Mouse (Mus musculus): Measurements from ENCODE around the gene Dync1i1. TPM values are rescaled to one million over a fixed set of nuclear protein-coding genes. Genes with fewer than 3 reads are reported as not detected.

The Dync1i1 gene
- polyA plus RNA-seq, 1 experiment from 2014 or later = not detected

GRCm38 (mm10) chr6:5802840-5803491 is 77.5 kb downstream of the Dync1i1 start:
- no peak overlapping the region for H3K4me3 ChIP-seq (ENCODE audit: inconsistent target)
- H3K36me3 ChIP-seq (ENCODE audit: inconsistent target) = no peaks in the 10 kb centered on the region
- no peak overlapping the region for H3K27ac ChIP-seq
- H3K79me2 ChIP-seq (ENCODE audit: inconsistent target) = no peaks in the 10 kb centered on the region
- WGBS (ENCODE audit: missing documents) = 83% methylated on average over 11 of the region's 11 CpGs

DNA sequence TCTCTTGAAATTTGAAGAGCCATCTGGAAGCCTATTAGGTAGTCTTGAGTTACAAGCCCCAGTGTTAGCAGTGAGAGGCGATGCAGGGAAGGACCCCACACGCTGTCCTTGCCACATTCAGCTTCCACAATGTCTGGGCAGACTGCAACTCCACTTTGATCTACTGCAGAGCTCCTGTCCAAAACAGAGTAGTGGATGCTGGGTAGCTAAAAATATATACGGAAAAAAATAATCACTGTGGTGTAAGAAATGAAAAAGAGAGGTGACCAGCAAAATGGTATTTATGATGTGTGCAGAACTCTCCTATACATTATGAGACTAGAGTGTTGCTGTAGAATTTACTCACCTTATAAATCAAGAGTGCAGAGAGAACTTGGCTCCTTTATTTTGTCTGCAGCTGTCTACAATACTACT is 82.6 kb downstream of the Dync1i1 start:
- Histone ChIP-seq H3K36me3 (ENCODE audit: inconsistent target) (no peaks in the 10 kb centered on the region), H3K27ac (no peak overlapping the region), H3K4me3 (ENCODE audit: inconsistent target) (no peak overlapping the region), H3K79me2 (ENCODE audit: inconsistent target) (no peaks in the 10 kb centered on the region)
- WGBS (ENCODE audit: missing documents) = 82% methylated on average over 3 of the region's 3 CpGs

DNA sequence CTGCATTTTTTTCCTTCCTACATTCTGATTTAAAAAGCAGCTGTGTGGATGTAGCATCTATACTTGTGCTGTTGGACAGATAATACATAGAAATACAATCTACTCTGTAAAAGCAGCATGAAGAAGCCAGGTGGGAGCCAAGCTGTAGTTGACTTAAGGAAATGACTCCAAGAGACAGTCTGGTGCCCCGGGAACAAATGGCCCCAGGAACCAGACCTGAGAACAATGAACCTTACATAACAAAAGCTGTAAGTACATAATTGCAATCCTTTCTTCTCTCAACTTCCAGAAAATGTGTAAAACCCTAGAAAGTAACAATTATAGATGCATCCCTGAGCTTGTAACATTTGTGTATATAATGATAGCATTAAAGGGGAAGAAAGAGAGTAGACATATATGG is 86.6 kb downstream of the Dync1i1 start:
- WGBS (ENCODE audit: missing documents) = 10% methylated on average over 1 of the region's 1 CpGs
- no peaks in the 10 kb centered on the region for H3K79me2 ChIP-seq (ENCODE audit: inconsistent target)
- H3K36me3 ChIP-seq (ENCODE audit: inconsistent target) = no peaks in the 10 kb centered on the region
- no peak overlapping the region for H3K27ac ChIP-seq
- H3K4me3 ChIP-seq (ENCODE audit: inconsistent target) = no peak overlapping the region

DNA sequence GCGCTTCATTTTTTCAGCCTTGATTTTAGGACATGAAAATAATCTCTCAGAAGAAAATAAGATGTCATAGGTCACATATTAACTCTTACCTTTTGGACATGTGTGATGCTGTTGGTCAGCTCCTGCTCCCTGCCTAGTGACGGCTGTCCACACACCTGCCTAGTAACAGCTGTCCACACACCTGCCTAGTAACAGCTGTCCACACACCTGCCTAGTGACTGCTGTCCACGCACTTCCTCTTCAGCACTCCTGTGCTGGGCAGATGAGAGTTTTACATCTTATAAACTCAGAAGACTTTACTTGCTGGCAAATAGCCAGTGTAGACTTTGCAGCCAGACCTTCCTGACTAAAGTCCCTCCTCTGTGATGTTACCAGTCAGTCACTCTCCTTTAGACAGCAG is 94.2 kb downstream of the Dync1i1 start:
- H3K4me3 ChIP-seq (ENCODE audit: inconsistent target) = no peak overlapping the region
- H3K79me2 ChIP-seq (ENCODE audit: inconsistent target) = no peaks in the 10 kb centered on the region
- H3K27ac ChIP-seq = no peak overlapping the region
- no peaks in the 10 kb centered on the region for H3K36me3 ChIP-seq (ENCODE audit: inconsistent target)
- WGBS (ENCODE audit: missing documents) = 86% methylated on average over 3 of the region's 3 CpGs

DNA sequence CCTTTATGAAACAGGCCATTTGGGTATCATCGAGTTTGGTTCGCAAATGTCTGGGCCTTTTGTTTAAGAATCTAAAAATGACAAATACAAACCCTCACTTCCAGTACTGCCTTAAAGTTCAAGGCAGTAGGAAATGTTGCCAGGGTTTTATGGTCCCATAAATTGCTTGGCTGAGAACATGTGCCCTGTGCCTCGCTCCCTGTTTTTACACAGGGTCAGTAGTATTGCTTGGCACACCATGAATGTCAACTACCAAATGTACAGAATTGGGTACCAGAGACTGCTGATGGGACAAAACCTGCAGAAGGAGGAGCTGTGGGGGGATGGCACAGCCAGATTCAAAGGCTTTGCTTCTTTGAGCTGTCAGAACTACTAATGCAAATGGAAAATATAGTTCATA is 100.0 kb downstream of the Dync1i1 start:
- WGBS (ENCODE audit: missing documents) = 93% methylated on average over 3 of the region's 3 CpGs
- Histone ChIP-seq H3K27ac (no peak overlapping the region), H3K79me2 (ENCODE audit: inconsistent target) (no peaks in the 10 kb centered on the region), H3K4me3 (ENCODE audit: inconsistent target) (no peak overlapping the region), H3K36me3 (ENCODE audit: inconsistent target) (no peaks in the 10 kb centered on the region)

- WGBS (ENCODE audit: missing documents) = 82% methylated on average over 4 of the region's 4 CpGs
- Histone ChIP-seq H3K27ac (no peak overlapping the region), H3K4me3 (ENCODE audit: inconsistent target) (no peak overlapping the region), H3K36me3 (ENCODE audit: inconsistent target) (no peaks in the 10 kb centered on the region), H3K79me2 (ENCODE audit: inconsistent target) (no peaks in the 10 kb centered on the region)
These were observed 101.6 kb downstream of the Dync1i1 start for GRCm38 (mm10) chr6:5827064-5827463.

DNA sequence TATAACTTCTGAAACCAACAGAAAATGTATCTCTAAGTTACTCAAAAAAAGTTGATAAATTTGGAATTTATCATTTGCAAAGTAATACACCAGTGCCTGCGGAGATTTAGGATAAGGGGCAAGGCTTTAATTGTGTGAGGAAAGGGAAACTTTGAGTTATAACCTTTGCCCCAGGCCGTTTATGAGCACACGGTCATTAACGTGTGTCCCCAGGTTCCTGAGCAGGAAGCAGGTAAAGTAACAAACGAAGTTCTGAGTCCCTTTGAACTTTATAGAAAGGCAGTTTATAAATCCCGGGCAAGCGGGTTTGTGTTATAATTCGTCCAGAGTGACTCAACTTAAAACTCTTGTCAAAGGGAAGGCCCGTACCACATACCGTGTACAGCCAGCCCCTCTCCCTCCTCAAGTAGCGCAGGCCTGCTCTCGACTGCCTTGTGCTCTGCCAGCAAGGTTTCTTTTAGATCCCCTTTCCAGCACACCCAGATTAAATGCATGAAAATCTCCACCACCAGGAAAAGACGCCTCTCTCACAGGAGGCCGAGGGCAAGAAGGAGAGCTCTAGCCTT is 103.1 kb downstream of the Dync1i1 start:
- Histone ChIP-seq H3K36me3 (ENCODE audit: inconsistent target) (no peaks in the 10 kb centered on the region), H3K79me2 (ENCODE audit: inconsistent target) (no peaks in the 10 kb centered on the region), H3K27ac (no peak overlapping the region), H3K4me3 (ENCODE audit: inconsistent target) (no peak overlapping the region)
- WGBS (ENCODE audit: missing documents) = 86% methylated on average over 14 of the region's 14 CpGs

DNA sequence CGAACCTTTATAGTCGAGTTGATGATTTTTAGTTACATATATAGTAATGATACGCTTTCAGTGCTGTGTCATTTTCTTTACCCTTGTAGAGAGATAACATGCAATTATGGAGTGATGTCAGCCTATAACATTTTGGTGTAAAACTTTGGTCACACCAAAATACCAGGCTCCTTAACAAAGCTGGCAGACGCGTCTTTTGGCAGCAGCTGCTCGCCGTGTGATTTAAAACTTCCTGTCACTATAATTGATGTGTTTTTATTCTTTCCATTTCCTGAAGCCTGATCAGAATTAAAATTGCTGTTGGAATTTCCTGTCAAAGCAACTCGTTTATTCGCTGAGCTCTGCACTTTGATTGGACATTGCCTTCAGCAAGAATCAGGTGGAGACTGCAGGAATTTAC is 103.7 kb downstream of the Dync1i1 start:
- no peak overlapping the region for H3K27ac ChIP-seq
- no peaks in the 10 kb centered on the region for H3K36me3 ChIP-seq (ENCODE audit: inconsistent target)
- no peaks in the 10 kb centered on the region for H3K79me2 ChIP-seq (ENCODE audit: inconsistent target)
- no peak overlapping the region for H3K4me3 ChIP-seq (ENCODE audit: inconsistent target)
- WGBS (ENCODE audit: missing documents) = 18% methylated on average over 7 of the region's 9 CpGs

GRCm38 (mm10) chr6:5830717-5831116 is 105.3 kb downstream of the Dync1i1 start:
- H3K4me3 ChIP-seq (ENCODE audit: inconsistent target) = no peak overlapping the region
- H3K79me2 ChIP-seq (ENCODE audit: inconsistent target) = no peaks in the 10 kb centered on the region
- no peaks in the 10 kb centered on the region for H3K36me3 ChIP-seq (ENCODE audit: inconsistent target)
- H3K27ac ChIP-seq = no peak overlapping the region
- 87% methylated on average over 1 of the region's 2 CpGs for WGBS (ENCODE audit: missing documents)

GRCm38 (mm10) chr6:5831233-5831632 is 105.8 kb downstream of the Dync1i1 start:
- no peaks in the 10 kb centered on the region for H3K79me2 ChIP-seq (ENCODE audit: inconsistent target)
- WGBS (ENCODE audit: missing documents) = 90% methylated on average over 3 of the region's 3 CpGs
- H3K4me3 ChIP-seq (ENCODE audit: inconsistent target) = no peak overlapping the region
- H3K36me3 ChIP-seq (ENCODE audit: inconsistent target) = no peaks in the 10 kb centered on the region
- H3K27ac ChIP-seq = no peak overlapping the region

DNA sequence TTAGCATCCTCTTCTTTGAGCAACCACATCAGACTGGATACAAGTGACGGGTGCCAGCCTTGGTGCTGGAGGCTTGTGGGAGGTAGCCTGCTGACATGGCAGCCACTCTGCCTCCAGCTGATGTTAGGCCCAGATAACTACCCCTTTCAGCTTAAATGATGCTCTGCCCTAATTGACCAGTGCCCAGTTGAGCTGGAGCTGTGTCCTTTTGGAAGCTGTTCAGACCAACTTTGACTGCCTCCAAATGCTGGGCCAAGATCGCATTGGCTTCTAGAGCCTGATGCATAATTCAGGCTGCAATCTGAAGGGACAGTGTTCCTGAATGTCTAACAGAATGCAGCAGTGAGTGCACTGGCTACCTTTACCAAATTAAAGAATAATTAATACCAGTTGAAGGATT is 107.4 kb downstream of the Dync1i1 start:
- no peak overlapping the region for H3K27ac ChIP-seq
- H3K4me3 ChIP-seq (ENCODE audit: inconsistent target) = no peak overlapping the region
- no peaks in the 10 kb centered on the region for H3K36me3 ChIP-seq (ENCODE audit: inconsistent target)
- WGBS (ENCODE audit: missing documents) = 100% methylated on average over 2 of the region's 2 CpGs
- H3K79me2 ChIP-seq (ENCODE audit: inconsistent target) = no peaks in the 10 kb centered on the region

DNA sequence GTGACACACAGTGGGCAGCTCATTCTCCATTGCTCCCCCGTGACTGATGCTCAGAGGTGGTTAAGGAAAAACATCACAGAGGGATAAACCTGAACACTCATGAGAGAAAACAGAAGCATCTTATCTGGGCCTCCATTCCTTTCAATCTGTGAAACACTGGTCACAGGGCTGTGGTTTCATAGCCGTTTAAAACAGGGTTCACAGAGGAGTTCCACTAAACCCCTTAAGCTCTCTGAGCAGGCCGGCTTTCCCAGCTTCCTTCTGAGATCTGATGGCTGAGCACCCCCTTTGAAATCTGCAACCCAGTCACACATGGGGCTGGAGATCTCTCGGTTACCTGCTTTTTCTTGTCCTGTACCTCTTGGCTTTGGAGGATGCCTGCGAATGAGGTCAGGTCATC is 117.0 kb downstream of the Dync1i1 start:
- no peaks in the 10 kb centered on the region for H3K79me2 ChIP-seq (ENCODE audit: inconsistent target)
- no peaks in the 10 kb centered on the region for H3K36me3 ChIP-seq (ENCODE audit: inconsistent target)
- H3K4me3 ChIP-seq (ENCODE audit: inconsistent target) = no peak overlapping the region
- 83% methylated on average over 5 of the region's 5 CpGs for WGBS (ENCODE audit: missing documents)
- H3K27ac ChIP-seq = no peak overlapping the region

GRCm38 (mm10) chr6:5846154-5846553 is 120.7 kb downstream of the Dync1i1 start:
- 96% methylated on average over 5 of the region's 5 CpGs for WGBS (ENCODE audit: missing documents)
- Histone ChIP-seq H3K79me2 (ENCODE audit: inconsistent target) (no peaks in the 10 kb centered on the region), H3K36me3 (ENCODE audit: inconsistent target) (no peaks in the 10 kb centered on the region), H3K27ac (no peak overlapping the region), H3K4me3 (ENCODE audit: inconsistent target) (no peak overlapping the region)

DNA sequence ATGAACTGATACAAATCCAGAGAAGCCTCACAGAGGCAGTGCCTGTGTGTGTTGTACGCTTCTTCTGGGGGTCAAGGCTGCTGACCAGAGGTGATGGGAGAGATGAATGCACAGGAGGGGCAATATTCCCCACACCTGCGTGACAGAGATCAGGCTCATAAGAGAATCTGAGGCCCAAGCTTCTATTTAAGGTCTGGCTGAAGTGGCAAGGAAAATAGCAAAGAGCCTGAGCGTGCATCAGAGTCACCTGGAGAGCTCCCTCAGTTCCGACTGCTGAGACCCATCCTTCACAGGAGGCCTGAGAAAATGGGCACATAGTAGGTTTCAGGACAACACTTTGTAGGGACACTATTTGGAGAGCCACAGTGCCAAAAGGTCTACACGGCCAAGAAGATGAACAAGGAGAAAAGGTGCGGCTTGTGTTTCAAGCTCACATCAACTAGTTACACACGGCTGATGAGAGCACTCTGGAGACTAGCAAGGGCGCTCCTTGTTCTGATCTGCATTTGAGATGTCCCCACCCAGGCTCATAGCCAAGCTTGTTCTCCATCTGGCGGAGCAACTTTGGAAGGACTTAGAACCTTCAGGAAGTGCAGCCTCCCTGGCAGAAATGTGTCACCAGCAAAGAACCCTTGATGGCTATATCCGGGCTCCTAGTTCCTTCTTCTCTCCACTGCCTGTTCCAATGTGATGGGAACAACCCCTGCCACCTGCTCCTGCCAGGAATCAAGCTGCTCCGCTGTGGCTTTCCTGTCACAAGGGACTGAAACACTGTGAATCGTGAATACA is 128.8 kb downstream of the Dync1i1 start:
- Histone ChIP-seq H3K36me3 (ENCODE audit: inconsistent target) (no peaks in the 10 kb centered on the region), H3K27ac (no peak overlapping the region), H3K4me3 (ENCODE audit: inconsistent target) (no peak overlapping the region), H3K79me2 (ENCODE audit: inconsistent target) (no peaks in the 10 kb centered on the region)
- WGBS (ENCODE audit: missing documents) = 87% methylated on average over 12 of the region's 12 CpGs

GRCm38 (mm10) chr6:5855526-5855925 is 130.1 kb downstream of the Dync1i1 start:
- 87% methylated on average over 6 of the region's 6 CpGs for WGBS (ENCODE audit: missing documents)
- no peak overlapping the region for H3K4me3 ChIP-seq (ENCODE audit: inconsistent target)
- H3K27ac ChIP-seq = no peak overlapping the region
- no peaks in the 10 kb centered on the region for H3K36me3 ChIP-seq (ENCODE audit: inconsistent target)
- H3K79me2 ChIP-seq (ENCODE audit: inconsistent target) = no peaks in the 10 kb centered on the region
